Mouse (Mus musculus) kidney, postnatal 0 days (tissue): ENCODE results near the gene As3mt. TPM values are rescaled to one million over a fixed set of nuclear protein-coding genes. Genes with fewer than 3 reads are reported as not detected.
"Not testable (repeated sequence)": the region's sequence is repeated elsewhere in the genome, so short reads cannot be mapped to it uniquely, and the experiment has no call there.

Source experiments
- ATAC-seq: fragments of 200-750 bp; cut with Nextera tagmentation; replicated peaks from 2 replicates; pipeline ENCODE4 v1.8.0; 2017; ENCODE audit warnings: low read depth, moderate number of reproducible peaks, moderate TSS enrichment, moderate library complexity; ENCODE audit not compliant: low FRiP score
- DNase-seq: peaks from one replicate; pipeline ENCODE4 v3.0.0-alpha.2; 2016; ENCODE audit warnings: low spot score
- H3K27ac ChIP-seq: fragments of 300-500 bp; sonication (generic); 2 replicates; pipeline ENCODE4 v1.5.1; 2014; ENCODE audit warnings: mild to moderate bottlenecking
- H3K27me3 ChIP-seq: fragments of 300-500 bp; sonication (generic); 2 replicates; pipeline ENCODE4 v1.6.1; 2014; ENCODE audit warnings: low read length, mixed read lengths; ENCODE audit not compliant: insufficient read depth
- H3K36me3 ChIP-seq: fragments of 300-500 bp; sonication (generic); 2 replicates; pipeline ENCODE4 v1.6.1; 2014; ENCODE audit warnings: low read length, mixed read lengths; ENCODE audit not compliant: insufficient read depth
- H3K4me1 ChIP-seq: fragments of 300-500 bp; sonication (generic); replicated peaks from 2 replicates; pipeline ENCODE4 v1.6.1; 2014; ENCODE audit warnings: antibody characterized with exemption, low read length, mixed read lengths; ENCODE audit not compliant: insufficient read depth
- H3K4me2 ChIP-seq: fragments of 300-500 bp; sonication (generic); 2 replicates; pipeline ENCODE4 v1.6.1; 2014; ENCODE audit warnings: mild to moderate bottlenecking, low read length, moderate library complexity, mixed read lengths
- H3K4me3 ChIP-seq: fragments of 300-500 bp; sonication (generic); replicated peaks from 2 replicates; pipeline ENCODE4 v1.5.1; 2014; ENCODE audit warnings: low read depth, low read length
- H3K9ac ChIP-seq: fragments of 300-500 bp; sonication (generic); 2 replicates; pipeline ENCODE4 v1.6.1; 2014; ENCODE audit warnings: low read depth, low read length
- H3K9me3 ChIP-seq: fragments of 300-500 bp; sonication (generic); replicated peaks from 2 replicates; pipeline ENCODE4 v1.6.1; 2016; ENCODE audit warnings: low read length, inconsistent platforms, mixed read lengths
- CTCF ChIP-seq: IDR thresholded peaks from 2 replicates; pipeline ENCODE4 v1.5.1; 2016; ENCODE audit warnings: antibody characterized with exemption, low read depth, mild to moderate bottlenecking, moderate library complexity
- WGBS: fragments of 180-500 bp; shearing (Covaris S2); extraction: QIAGEN DNeasy Blood & Tissue Kit; methylation state at CpG from one replicate; pipeline ENCODE4 v1.1.7; 2014; 5-methylcytosine and 5-hydroxymethylcytosine counted together
- polyA plus RNA-seq: library from polyadenylated mRNA; unstranded; fragments of >200 nt; fragmentation: Nextera tagmentation; extraction: Ambion mirVana; gene quantifications from 2 replicates; pipeline ENCODE4 v1.2.1, GENCODE M21; 2015

As3mt gene
- polyA plus RNA-seq, 1 experiment from 2014 or later, result 59.4 TPM

- Histone ChIP-seq H3K36me3 (no peaks in the 10 kb centered on the region), H3K27ac (no peak overlapping the region), H3K4me1 (no peaks in the 10 kb centered on the region), H3K4me2 (no peak overlapping the region), H3K9me3 (no peaks in the 10 kb centered on the region), H3K9ac (no peak overlapping the region), H3K4me3 (no peak overlapping the region), H3K27me3 (no peaks in the 10 kb centered on the region)
- DNase-seq, result no peak
- 68% methylated on average over 6 of the region's 6 CpGs for WGBS
- no peak for TF ChIP-seq CTCF
- ATAC-seq, result no peak
These were observed 64.5 kb downstream of the As3mt start for GRCm38 (mm10) chr19:46771801-46772200.

GRCm38 (mm10) chr19:46776391-46776790 lies 69.1 kb downstream of the As3mt start:
- Histone ChIP-seq H3K4me1 (no peaks in the 10 kb centered on the region), H3K27me3 (no peaks in the 10 kb centered on the region), H3K4me2 (no peak overlapping the region), H3K4me3 (no peak overlapping the region), H3K9ac (no peak overlapping the region), H3K36me3 (no peaks in the 10 kb centered on the region), H3K9me3 (no peaks in the 10 kb centered on the region), H3K27ac (no peak overlapping the region)
- TF ChIP-seq CTCF, result no peak
- ATAC-seq (no peak), DNase-seq (no peak)
- 59% methylated on average over 5 of the region's 5 CpGs for WGBS

GRCm38 (mm10) chr19:46776850-46777249 lies 69.6 kb downstream of the As3mt start:
- no peak for DNase-seq
- Histone ChIP-seq H3K36me3 (no peaks in the 10 kb centered on the region), H3K9me3 (no peaks in the 10 kb centered on the region), H3K27me3 (no peaks in the 10 kb centered on the region), H3K4me1 (no peaks in the 10 kb centered on the region), H3K4me2 (no peak overlapping the region), H3K9ac (no peak overlapping the region), H3K4me3 (no peak overlapping the region), H3K27ac (no peak overlapping the region)
- ATAC-seq, result no peak
- TF ChIP-seq CTCF, result no peak
- 94% methylated on average over 3 of the region's 3 CpGs for WGBS

GRCm38 (mm10) chr19:46777928-46778680 lies 70.8 kb downstream of the As3mt start:
- no peak for TF ChIP-seq CTCF
- no peak overlapping the region for H3K4me2 ChIP-seq
- H3K4me3 ChIP-seq, result no peak overlapping the region
- no peaks in the 10 kb centered on the region for H3K9me3 ChIP-seq
- DNase-seq, result no peak
- ATAC-seq, result no peak
- H3K27me3 ChIP-seq, result no peaks in the 10 kb centered on the region
- no peak overlapping the region for H3K27ac ChIP-seq
- H3K4me1 ChIP-seq, result no peaks in the 10 kb centered on the region
- 53% methylated on average over 12 of the region's 12 CpGs for WGBS
- no peaks in the 10 kb centered on the region for H3K36me3 ChIP-seq
- H3K9ac ChIP-seq, result no peak overlapping the region

GRCm38 (mm10) chr19:46779130-46779529 lies 71.9 kb downstream of the As3mt start:
- H3K4me1 ChIP-seq, H3K36me3 ChIP-seq, H3K9me3 ChIP-seq, H3K4me2 ChIP-seq, H3K4me3 ChIP-seq, H3K9ac ChIP-seq, ATAC-seq, H3K27ac ChIP-seq, H3K27me3 ChIP-seq, DNase-seq: not testable (repeated sequence)
- 88% methylated on average over 1 of the region's 1 CpGs for whole genome bisulfite sequencing

- no peak for TF ChIP-seq CTCF
- Histone ChIP-seq H3K4me2 (no peak overlapping the region), H3K9ac (no peak overlapping the region), H3K36me3 (no peaks in the 10 kb centered on the region), H3K27ac (no peak overlapping the region), H3K4me3 (no peak overlapping the region), H3K9me3 (no peaks in the 10 kb centered on the region), H3K4me1 (no peaks in the 10 kb centered on the region; the same call in 1 of the 2 replicates), H3K27me3 (no peaks in the 10 kb centered on the region)
- no peak; the same call in 1 of the 2 replicates for ATAC-seq
- no peak for DNase-seq
- 79% methylated on average over 5 of the region's 5 CpGs for WGBS
These were observed 76.8 kb downstream of the As3mt start for GRCm38 (mm10) chr19:46784038-46784437.

GRCm38 (mm10) chr19:46784502-46784901 lies 77.2 kb downstream of the As3mt start:
- H3K4me3 ChIP-seq, result no peak overlapping the region
- no peak for TF ChIP-seq CTCF
- no peak overlapping the region for H3K4me2 ChIP-seq
- DNase-seq (peak; percentile 32), ATAC-seq (peak; percentile 69)
- H3K36me3 ChIP-seq, result no peaks in the 10 kb centered on the region
- WGBS, result 72% methylated on average over 6 of the region's 6 CpGs
- H3K9ac ChIP-seq, result no peak overlapping the region
- no peaks in the 10 kb centered on the region for H3K9me3 ChIP-seq
- no peaks in the 10 kb centered on the region for H3K27me3 ChIP-seq
- H3K27ac ChIP-seq, result no peak overlapping the region
- no peaks in the 10 kb centered on the region; the same call in 1 of the 2 replicates for H3K4me1 ChIP-seq
